Mouse (Mus musculus): ENCODE data around the gene Nlrp6.

- no peak for TF ChIP-seq GATA1 (IDR thresholded peaks at IDR 0.05; ENCODE audit: borderline replicate concordance, low read length)
- TF ChIP-seq TAL1 (conservative IDR thresholded peaks at IDR 0.05; ENCODE audit: low read depth, low read length) = no peak
These were observed 46.5 kb upstream of the Nlrp6 start for GRCm38 (mm10) chr7:140874224-140874623.
